Mouse (Mus musculus) small intestine, adult 2 months (tissue): ENCODE measurements around the gene Dync2li1.

ENCODE experiments used
- CTCF ChIP-seq: fragments of 200-500 bp; IDR thresholded peaks from 2 replicates; pipeline ENCODE4 v1.5.1; 2012; ENCODE audit warnings: low read depth, mild to moderate bottlenecking, control low read depth, inconsistent platforms, low read length, moderate library complexity, mixed read lengths; ENCODE audit not compliant: insufficient replicate concordance, insufficient read length; ENCODE audit errors: extremely low read depth
- POLR2A ChIP-seq: fragments of 200-500 bp; IDR thresholded peaks from 2 replicates; pipeline ENCODE4 v1.6.1; 2012; ENCODE audit warnings: low read depth, mild to moderate bottlenecking, control low read depth, inconsistent platforms, low read length, moderate library complexity

DNA sequence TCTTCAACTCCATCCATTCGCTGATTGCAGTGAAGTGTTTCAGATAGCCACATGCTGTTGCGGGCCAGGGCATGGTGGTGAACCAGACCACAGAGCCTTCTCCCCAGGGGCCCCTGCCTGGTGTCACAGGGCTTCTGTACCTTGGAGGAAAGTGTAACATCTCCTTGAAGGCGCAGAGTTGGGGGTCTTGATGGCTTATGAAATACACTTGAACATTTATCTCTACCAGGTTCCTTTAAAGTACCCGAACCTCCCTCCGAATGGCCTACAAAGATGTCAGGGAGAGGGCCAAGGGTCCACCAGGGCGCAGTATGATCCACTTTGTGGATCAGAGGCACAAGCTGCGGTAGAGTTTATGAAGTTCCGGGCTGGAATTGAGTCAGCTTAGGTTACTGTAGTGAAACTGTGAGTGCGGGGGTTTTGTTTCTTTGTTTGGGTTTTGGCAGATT, 585 bp downstream of the Dync2li1 start:
- no peak for TF ChIP-seq CTCF
- TF ChIP-seq POLR2A: no peak
